Mouse (Mus musculus): ENCODE measurements around the gene Psma5. TPM values are rescaled to one million over a fixed set of nuclear protein-coding genes. Genes with fewer than 3 reads are reported as not detected.

Psma5 gene
- polyA plus RNA-seq, 1 experiment from 2014 or later, result 238 TPM

DNA sequence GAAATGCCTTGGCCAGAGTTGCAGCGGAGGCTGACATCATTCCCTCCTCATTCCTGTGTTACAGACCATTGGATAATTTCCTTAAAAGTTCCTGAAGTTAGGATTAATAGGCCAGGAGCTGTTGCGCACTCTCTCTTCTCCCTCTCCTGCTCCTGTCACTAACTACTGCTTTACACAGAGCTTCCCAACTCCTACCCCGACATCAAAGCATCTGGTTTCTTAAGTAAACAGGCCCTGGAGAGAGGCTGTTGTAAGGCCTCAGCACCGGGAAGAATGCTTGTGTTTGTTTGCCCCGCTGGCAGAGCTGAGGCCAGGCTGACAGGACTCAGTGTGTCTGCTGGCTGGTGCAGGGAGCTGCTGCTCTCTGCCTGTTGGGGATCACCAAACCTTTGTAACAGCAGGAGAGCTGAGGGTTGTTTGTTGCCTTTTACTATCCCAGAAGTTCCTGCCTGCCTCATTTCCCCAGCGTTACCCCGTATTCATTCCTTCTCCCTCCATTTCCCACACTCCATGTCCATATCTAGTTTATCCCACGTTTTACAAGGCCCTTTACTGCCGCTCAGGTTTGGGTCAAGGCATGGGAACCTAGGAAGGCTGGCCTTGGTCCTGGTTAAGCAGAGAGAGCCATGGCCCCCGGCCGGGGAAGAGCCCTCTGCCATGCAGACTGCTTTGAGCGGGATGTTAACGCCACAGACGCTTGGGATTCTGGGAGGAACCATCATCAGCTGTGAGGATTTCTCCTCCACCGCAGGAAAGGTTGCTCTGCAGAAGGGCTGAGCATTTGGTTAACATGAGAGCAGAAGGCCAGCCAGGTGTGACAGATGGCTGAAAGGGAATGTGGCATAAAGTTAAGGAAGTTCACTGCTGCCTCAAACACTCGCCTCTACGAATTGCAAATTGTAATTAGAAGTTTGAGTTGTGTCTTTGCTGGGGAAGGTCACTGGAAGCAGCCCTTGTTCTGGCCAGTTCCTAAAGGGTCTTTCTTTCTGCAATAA lies 31.4 kb downstream of the Psma5 start:
- H3K4me1 ChIP-seq (ENCODE audit: control insufficient read depth, insufficient read depth, low read length), result peaks cover 42% of the 10 kb centered on the region
- no peaks in the 10 kb centered on the region for H3K36me3 ChIP-seq (ENCODE audit: control insufficient read depth, insufficient read depth, low read length)
- H3K27ac ChIP-seq (ENCODE audit: low read length), result peak overlapping the region; percentile 54
- no peak for ATAC-seq
- no peak overlapping the region for H3K4me3 ChIP-seq (ENCODE audit: low read depth, low read length)
- H3K9me3 ChIP-seq (replicated peaks; ENCODE audit: control insufficient read depth, low read length, poor library complexity, severe bottlenecking), result no peaks in the 10 kb centered on the region
- peak overlapping the region; percentile 27; the same call in 1 of the 2 replicates for H3K9ac ChIP-seq (ENCODE audit: low read depth, low read length)
- H3K27me3 ChIP-seq (ENCODE audit: control insufficient read depth, insufficient read depth, low read depth, low read length), result no peaks in the 10 kb centered on the region
- WGBS, result 14% methylated on average over 17 of the region's 17 CpGs
- peak overlapping the region; percentile 16 for H3K4me2 ChIP-seq (ENCODE audit: low read length)

- ATAC-seq, result no peak
- Histone ChIP-seq H3K4me1 (ENCODE audit: control insufficient read depth, insufficient read depth, low read length) (peaks cover 44% of the 10 kb centered on the region), H3K27me3 (ENCODE audit: control insufficient read depth, insufficient read depth, low read depth, low read length) (no peaks in the 10 kb centered on the region), H3K4me2 (ENCODE audit: low read length) (no peak overlapping the region), H3K9me3 (replicated peaks; ENCODE audit: control insufficient read depth, low read length, poor library complexity, severe bottlenecking) (no peaks in the 10 kb centered on the region), H3K36me3 (ENCODE audit: control insufficient read depth, insufficient read depth, low read length) (no peaks in the 10 kb centered on the region), H3K27ac (ENCODE audit: low read length) (no peak overlapping the region), H3K9ac (ENCODE audit: low read depth, low read length) (no peak overlapping the region), H3K4me3 (ENCODE audit: low read depth, low read length) (no peak overlapping the region)
- 79% methylated on average over 13 of the region's 13 CpGs for WGBS
Measured at GRCm38 (mm10) chr3:108289311-108290130, 32.8 kb downstream of the Psma5 start.

DNA sequence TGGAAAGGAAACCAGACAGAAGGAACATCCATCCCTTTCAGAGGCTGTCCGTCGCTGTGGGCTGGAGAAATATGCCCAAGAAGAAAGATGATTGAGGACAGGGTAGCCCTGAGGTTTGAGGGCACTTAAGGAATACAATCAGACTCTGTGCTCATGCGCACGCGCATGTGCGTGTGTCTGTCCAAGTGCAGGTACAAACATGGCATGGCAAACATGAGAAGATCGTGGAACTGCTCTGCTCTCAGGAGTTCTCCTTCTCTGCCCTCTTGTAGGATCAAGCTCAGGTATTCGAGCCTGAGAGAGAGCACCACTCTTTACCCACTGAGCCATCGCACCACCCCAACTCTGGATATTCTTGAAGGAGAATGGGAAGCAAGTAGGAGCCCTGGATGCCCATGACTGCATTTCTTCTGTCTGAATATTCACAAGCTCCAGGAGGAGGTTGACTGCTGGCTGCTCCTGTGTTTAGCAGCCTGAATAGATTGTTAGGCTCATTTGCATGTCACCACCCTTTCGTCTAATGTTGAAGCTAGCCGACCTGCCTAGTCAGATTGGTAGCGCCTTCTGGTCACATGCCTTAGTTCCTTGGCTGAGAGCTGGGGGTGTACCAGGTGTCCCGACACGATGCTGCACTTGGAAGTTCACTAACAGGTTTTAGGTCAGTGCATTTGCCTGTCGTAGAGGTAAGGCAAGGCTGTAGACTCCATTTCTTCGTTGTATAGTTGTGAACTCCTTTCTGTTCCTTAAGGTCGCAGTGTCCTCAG lies 34.5 kb downstream of the Psma5 start:
- Histone ChIP-seq H3K9me3 (replicated peaks; ENCODE audit: control insufficient read depth, low read length, poor library complexity, severe bottlenecking) (no peaks in the 10 kb centered on the region), H3K4me2 (ENCODE audit: low read length) (no peak overlapping the region), H3K9ac (ENCODE audit: low read depth, low read length) (no peak overlapping the region), H3K27ac (ENCODE audit: low read length) (no peak overlapping the region), H3K27me3 (ENCODE audit: control insufficient read depth, insufficient read depth, low read depth, low read length) (no peaks in the 10 kb centered on the region), H3K36me3 (ENCODE audit: control insufficient read depth, insufficient read depth, low read length) (no peaks in the 10 kb centered on the region), H3K4me1 (ENCODE audit: control insufficient read depth, insufficient read depth, low read length) (peaks cover 41% of the 10 kb centered on the region), H3K4me3 (ENCODE audit: low read depth, low read length) (no peak overlapping the region)
- ATAC-seq, result no peak
- 71% methylated on average over 17 of the region's 17 CpGs for WGBS

DNA sequence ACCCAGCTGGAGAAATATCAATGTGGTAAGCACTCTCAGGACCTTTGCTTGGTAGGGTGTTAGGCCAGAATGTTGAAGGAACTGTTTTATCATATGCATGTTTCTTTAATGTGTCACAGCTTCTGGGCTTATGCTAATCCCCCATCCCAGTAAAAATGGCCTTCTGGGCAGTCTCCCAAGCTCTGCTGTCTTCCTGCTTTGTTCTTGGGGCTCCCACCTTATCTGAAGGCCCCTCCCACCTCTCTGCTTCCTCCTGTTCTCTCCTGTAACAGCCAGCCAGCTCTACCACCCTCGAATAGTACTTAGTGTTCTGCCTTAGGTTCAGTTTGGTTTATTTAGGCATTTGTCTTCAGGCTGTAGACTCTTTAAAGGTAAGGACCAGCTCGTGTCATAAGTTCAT lies 37.7 kb downstream of the Psma5 start:
- Histone ChIP-seq H3K4me2 (ENCODE audit: low read length) (no peak overlapping the region), H3K27ac (ENCODE audit: low read length) (no peak overlapping the region), H3K9me3 (replicated peaks; ENCODE audit: control insufficient read depth, low read length, poor library complexity, severe bottlenecking) (no peaks in the 10 kb centered on the region), H3K27me3 (ENCODE audit: control insufficient read depth, insufficient read depth, low read depth, low read length) (no peaks in the 10 kb centered on the region), H3K4me3 (ENCODE audit: low read depth, low read length) (no peak overlapping the region), H3K9ac (ENCODE audit: low read depth, low read length) (no peak overlapping the region), H3K36me3 (ENCODE audit: control insufficient read depth, insufficient read depth, low read length) (no peaks in the 10 kb centered on the region), H3K4me1 (ENCODE audit: control insufficient read depth, insufficient read depth, low read length) (peaks cover 30% of the 10 kb centered on the region)
- 34% methylated on average over 2 of the region's 2 CpGs for WGBS
- no peak for ATAC-seq

DNA sequence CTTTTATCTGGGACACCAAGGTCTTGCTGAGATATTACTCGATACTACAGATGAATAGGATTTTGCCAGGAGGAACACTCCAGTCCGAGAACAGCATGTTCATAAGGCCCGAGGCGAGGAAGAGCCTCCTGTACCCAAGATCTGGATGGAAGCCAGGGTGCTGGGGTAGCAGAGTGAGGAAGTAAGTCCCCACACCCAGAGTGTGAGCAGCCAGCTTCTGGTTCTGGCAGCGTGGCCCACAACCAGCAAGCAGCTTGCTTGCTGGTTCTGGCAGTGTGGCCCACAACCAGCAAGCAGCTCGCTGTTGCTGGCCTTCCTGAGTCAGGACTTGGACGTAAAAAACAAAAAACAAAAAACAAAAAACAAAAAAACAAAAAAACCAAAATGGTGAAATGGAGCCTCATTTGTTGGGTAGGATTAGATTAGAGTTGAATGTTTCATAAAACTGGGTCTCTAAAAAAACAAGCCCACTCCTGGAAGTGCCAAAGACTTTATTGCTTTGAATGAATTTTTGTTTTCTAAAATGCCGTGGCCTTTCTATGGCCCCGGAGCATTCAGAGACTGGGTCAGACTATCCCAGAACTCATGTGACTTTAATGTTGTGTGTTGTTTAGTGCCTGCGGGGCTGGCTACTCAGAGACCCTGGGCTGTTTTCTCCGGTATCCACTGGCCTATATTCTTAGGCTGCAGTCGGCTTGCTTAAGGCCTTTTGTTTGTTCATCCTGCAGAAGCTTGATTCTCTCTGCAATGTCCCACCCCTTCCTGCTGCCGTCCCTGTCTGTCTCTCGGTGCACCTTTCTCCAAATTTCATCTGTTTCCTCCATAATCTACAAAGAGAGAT lies 38.9 kb downstream of the Psma5 start:
- Histone ChIP-seq H3K4me3 (ENCODE audit: low read depth, low read length) (no peak overlapping the region), H3K9me3 (replicated peaks; ENCODE audit: control insufficient read depth, low read length, poor library complexity, severe bottlenecking) (no peaks in the 10 kb centered on the region), H3K27ac (ENCODE audit: low read length) (peak overlapping the region; percentile 77), H3K4me1 (ENCODE audit: control insufficient read depth, insufficient read depth, low read length) (peaks cover 30% of the 10 kb centered on the region), H3K36me3 (ENCODE audit: control insufficient read depth, insufficient read depth, low read length) (no peaks in the 10 kb centered on the region), H3K27me3 (ENCODE audit: control insufficient read depth, insufficient read depth, low read depth, low read length) (no peaks in the 10 kb centered on the region), H3K4me2 (ENCODE audit: low read length) (peak overlapping the region; percentile 43), H3K9ac (ENCODE audit: low read depth, low read length) (peak overlapping the region; percentile 44; the same call in 1 of the 2 replicates)
- WGBS, result 22% methylated on average over 14 of the region's 14 CpGs
- peak; percentile 37; the same call in 1 of the 2 replicates for ATAC-seq

DNA sequence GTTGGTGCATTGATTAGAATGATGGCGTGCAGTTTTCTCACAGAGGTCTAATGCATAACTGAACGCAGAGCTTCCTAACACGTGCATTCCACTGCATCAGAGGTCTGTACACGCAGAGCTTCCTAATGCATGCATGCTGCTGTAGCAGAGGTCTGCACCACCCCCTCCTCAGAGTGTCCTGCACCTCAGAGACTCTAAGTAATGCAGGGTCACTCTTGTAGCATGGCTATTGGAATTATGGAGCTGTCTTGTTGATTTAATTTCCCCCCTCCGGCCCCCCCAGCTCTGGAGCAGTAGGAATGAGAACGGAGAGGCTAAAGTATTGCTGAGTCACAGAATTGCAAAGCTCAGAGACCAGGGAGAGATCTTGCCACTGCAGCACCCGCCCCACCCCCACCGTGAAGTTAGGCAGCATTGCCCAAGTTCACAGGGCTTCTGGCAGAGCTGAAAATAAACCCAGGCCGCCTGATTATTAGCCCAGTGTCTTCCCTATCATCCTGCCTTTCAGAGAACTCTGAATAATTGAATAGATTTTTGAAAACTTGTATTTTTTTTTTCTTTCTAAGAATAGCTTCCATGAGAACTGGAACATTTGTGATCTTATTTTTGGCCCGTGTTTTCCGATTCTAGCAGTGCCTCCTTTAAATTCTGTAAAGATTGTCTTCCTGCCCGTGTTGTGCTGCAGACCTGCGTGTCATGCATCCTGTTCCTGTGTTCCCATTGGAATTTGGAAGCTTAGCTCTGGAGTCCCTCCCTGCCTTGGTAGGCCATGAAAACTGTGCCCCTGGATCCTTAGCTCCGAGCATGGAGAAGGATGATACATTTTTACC lies 39.7 kb downstream of the Psma5 start:
- Histone ChIP-seq H3K9ac (ENCODE audit: low read depth, low read length) (peak overlapping the region; percentile 44; the same call in 1 of the 2 replicates), H3K9me3 (replicated peaks; ENCODE audit: control insufficient read depth, low read length, poor library complexity, severe bottlenecking) (no peaks in the 10 kb centered on the region), H3K4me1 (ENCODE audit: control insufficient read depth, insufficient read depth, low read length) (peaks cover 30% of the 10 kb centered on the region), H3K4me3 (ENCODE audit: low read depth, low read length) (no peak overlapping the region), H3K27me3 (ENCODE audit: control insufficient read depth, insufficient read depth, low read depth, low read length) (no peaks in the 10 kb centered on the region), H3K36me3 (ENCODE audit: control insufficient read depth, insufficient read depth, low read length) (no peaks in the 10 kb centered on the region), H3K4me2 (ENCODE audit: low read length) (peak overlapping the region; percentile 43), H3K27ac (ENCODE audit: low read length) (peak overlapping the region; percentile 77)
- ATAC-seq, result peak; percentile 83
- 13% methylated on average over 14 of the region's 14 CpGs for WGBS

- H3K4me1 ChIP-seq (ENCODE audit: control insufficient read depth, insufficient read depth, low read length), result peaks cover 30% of the 10 kb centered on the region
- 0 out of 2 replicates have a peak overlapping the region, but pooled peaks have one; percentile 38 for H3K9ac ChIP-seq (ENCODE audit: low read depth, low read length)
- H3K36me3 ChIP-seq (ENCODE audit: control insufficient read depth, insufficient read depth, low read length), result no peaks in the 10 kb centered on the region
- 74% methylated on average over 7 of the region's 7 CpGs for WGBS
- ATAC-seq, result peak; percentile 22; the same call in 1 of the 2 replicates
- no peak overlapping the region for H3K4me3 ChIP-seq (ENCODE audit: low read depth, low read length)
- H3K27ac ChIP-seq (ENCODE audit: low read length), result peak overlapping the region; percentile 53
- H3K4me2 ChIP-seq (ENCODE audit: low read length), result 0 out of 2 replicates have a peak overlapping the region, but pooled peaks have one; percentile 10
- H3K9me3 ChIP-seq (replicated peaks; ENCODE audit: control insufficient read depth, low read length, poor library complexity, severe bottlenecking), result no peaks in the 10 kb centered on the region
- no peaks in the 10 kb centered on the region for H3K27me3 ChIP-seq (ENCODE audit: control insufficient read depth, insufficient read depth, low read depth, low read length)
Measured at GRCm38 (mm10) chr3:108297050-108297419, 40.3 kb downstream of the Psma5 start.
